11 mouse cellular contexts compared by ENCODE assay signal in the genomic region with DNA sequence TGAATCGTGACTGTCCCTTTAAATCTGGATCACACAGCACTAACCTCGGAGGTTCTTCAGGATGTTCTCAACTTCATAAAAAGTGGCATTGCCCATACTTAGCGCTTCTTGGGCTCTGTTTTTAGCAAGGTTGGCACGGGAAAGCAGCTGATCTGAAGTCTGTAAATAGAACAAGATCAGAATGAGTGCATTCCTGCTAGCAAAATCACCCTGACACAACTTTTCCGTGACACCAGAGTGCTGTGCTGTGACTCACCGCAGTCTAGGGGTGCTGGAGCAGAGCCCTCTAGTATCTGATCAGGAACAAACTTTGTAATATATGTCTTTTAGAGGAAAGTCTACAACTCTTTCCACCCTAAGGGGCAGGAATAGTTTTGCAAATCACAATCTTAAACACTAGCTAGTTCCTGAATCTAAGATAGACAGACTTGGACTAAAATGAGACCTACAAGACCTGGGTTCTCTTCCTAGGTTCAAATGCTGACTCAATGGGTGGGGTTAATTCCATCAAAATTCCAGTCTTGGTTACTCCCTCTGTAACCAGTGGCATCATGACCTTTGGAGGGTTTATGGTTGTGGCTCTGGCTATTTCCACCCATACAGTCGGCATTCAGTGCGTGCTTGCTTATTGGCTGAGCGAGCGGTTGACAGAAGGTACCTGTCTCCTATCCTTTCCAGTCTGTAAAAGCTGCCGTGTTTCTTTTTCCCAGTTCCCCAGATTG. TPM values are rescaled to one million over a fixed set of nuclear protein-coding genes. Genes with fewer than 3 reads are reported as not detected.
DNase-seq lines count a peak whose midpoint lies in the region.
"Had no signal": no experiment of that assay in that cellular context is flagged by ENCODE, and none has a peak within 500 bp of the region (broad histone marks: within the 10 kb centered on the region; RNA-seq: fewer than 3 reads in every experiment).

No protein-coding gene starts in this region.

- no peaks in the 10 kb centered on the region for H3K9me3 ChIP-seq in forebrain, embryonic 10.5 days
- H3K9me3 ChIP-seq: lung, embryonic 15.5 days had no signal

- DNase-seq in urinary bladder, adult 18-20 months (ENCODE audit: low spot score in 2 of 2): peak; percentile 47 to 85
- no peak for DNase-seq in urinary bladder, adult 2 months (ENCODE audit: low spot score)
- DNase-seq in c-Kit-positive CD71-negative TER-119-negative erythroid progenitor cells, embryonic 14.5 days (ENCODE audit: low read depth): peak; percentile 23
- DNase-seq in heart, postnatal 25 days (ENCODE audit: low spot score): peak; percentile 55
- DNase-seq in forebrain, embryonic 10.5 days (ENCODE audit: extremely low spot score, low spot score): no peak
- DNase-seq in cerebellum, postnatal 36 days: no peak
- DNase-seq in embryo, embryonic 9.5 days (ENCODE audit: extremely low spot score): no peak
- DNase-seq in natural killer cell, adult 2 months (ENCODE audit: low spot score in 2 of 2): no peak
- DNase-seq: layer of hippocampus, postnatal 36 days had no signal

- intact Hi-C loops in heart, postnatal 25 days (cut with DNase I): loop anchor here (5.0 kb wide), 1 partner anchor 202 kb away; a partner anchor contains a TSS

- no peaks in the 10 kb centered on the region for H3K36me3 ChIP-seq in forebrain, embryonic 10.5 days (replicated peaks)
- H3K36me3 ChIP-seq: lung, embryonic 15.5 days had no signal

- H3K4me1 ChIP-seq in forebrain, embryonic 10.5 days: peaks cover 26% of the 10 kb centered on the region

- H3K27me3 ChIP-seq in forebrain, embryonic 10.5 days (ENCODE audit: poor library complexity, severe bottlenecking): no peaks in the 10 kb centered on the region
- H3K27me3 ChIP-seq: lung, embryonic 15.5 days had no signal

- H3K27ac ChIP-seq in forebrain, embryonic 10.5 days: no peak overlapping the region
- H3K27ac ChIP-seq: lung, embryonic 15.5 days had no signal

- no peak overlapping the region for H3K4me3 ChIP-seq in forebrain, embryonic 10.5 days
- H3K4me3 ChIP-seq: lung, embryonic 15.5 days had no signal

- WGBS in forebrain, embryonic 10.5 days: 90% methylated on average over 11 of the region's 11 CpGs

RNA-seq across cellular contexts. Expression of a gene that starts 56.1 kb away (rescaled TPM):
- 24.2 and 25.0 TPM in 2 replicates for polyA plus RNA-seq in urinary bladder, adult 2 months (2012; rRNA removed)
- 1 to 10 TPM; 8.7 to 9.3 TPM for total RNA-seq in heart, postnatal 25 days (2021)
- 1.4 and 1.8 TPM in 2 replicates for polyA plus RNA-seq in forebrain, embryonic 10.5 days (2016; fragmentation: Nextera tagmentation; extraction: Ambion mirVana)
- total RNA-seq: neutrophil, adult 5-6 weeks had no signal

Comparison
In these comparisons a context has a peak if more than half of its experiments do, and no peak if none do; other contexts are left out.
1. DNase-seq: peak in urinary bladder, adult 18-20 months (2 of 2), c-Kit-positive CD71-negative TER-119-negative erythroid progenitor cells, embryonic 14.5 days (single experiment) and heart, postnatal 25 days (single experiment); none in urinary bladder, adult 2 months (single experiment), forebrain, embryonic 10.5 days (single experiment), cerebellum, postnatal 36 days (0 of 2), embryo, embryonic 9.5 days (single experiment) and natural killer cell, adult 2 months (0 of 2).